Mouse (Mus musculus) heart, adult 2 months (tissue): ENCODE results near the gene Fgd2.

Experiments
- CTCF ChIP-seq: fragments of 200-600 bp; IDR thresholded peaks from 2 replicates; pipeline ENCODE4 v1.8.1; 2022; ENCODE audit warnings: antibody characterized with exemption, mild to moderate bottlenecking, moderate library complexity
- POLR2A ChIP-seq: fragments of 200-500 bp; IDR thresholded peaks from 2 replicates; pipeline ENCODE4 v1.6.1; 2011; ENCODE audit warnings: mild to moderate bottlenecking, low read depth, low read length, control low read depth; ENCODE audit not compliant: insufficient read depth

GRCm38 (mm10) chr17:29321765-29322602 is 38.7 kb upstream of the Fgd2 start:
- TF ChIP-seq POLR2A (no peak), CTCF (no peak)
